Mouse (Mus musculus): ENCODE results near the gene Grsf1. TPM values are rescaled to one million over a fixed set of nuclear protein-coding genes. Genes with fewer than 3 reads are reported as not detected.

The Grsf1 gene
- polyA plus RNA-seq, 1 experiment from 2014 or later, result 68.2 TPM

GRCm38 (mm10) chr5:88649250-88650173 lies 26.5 kb downstream of the Grsf1 start:
- H3K4me1 ChIP-seq, result no peaks in the 10 kb centered on the region
- no peak overlapping the region for H3K4me2 ChIP-seq (replicated peaks)
- H3K9ac ChIP-seq, result no peak overlapping the region
- ATAC-seq (ENCODE audit: insufficient number of reproducible peaks, insufficient read depth, low FRiP score, low TSS enrichment), result no peak
- no peak overlapping the region for H3K4me3 ChIP-seq
- no peaks in the 10 kb centered on the region for H3K9me3 ChIP-seq
- peaks cover 57% of the 10 kb centered on the region for H3K36me3 ChIP-seq
- no peaks in the 10 kb centered on the region for H3K27me3 ChIP-seq
- 89% methylated on average over 17 of the region's 17 CpGs for WGBS
- H3K27ac ChIP-seq, result no peak overlapping the region

GRCm38 (mm10) chr5:88645405-88645804 lies 30.6 kb downstream of the Grsf1 start:
- Histone ChIP-seq H3K27me3 (no peaks in the 10 kb centered on the region), H3K4me1 (no peaks in the 10 kb centered on the region), H3K4me3 (no peak overlapping the region), H3K27ac (no peak overlapping the region), H3K9me3 (no peaks in the 10 kb centered on the region), H3K9ac (no peak overlapping the region), H3K4me2 (replicated peaks) (no peak overlapping the region), H3K36me3 (peaks cover 60% of the 10 kb centered on the region)
- ATAC-seq (ENCODE audit: insufficient number of reproducible peaks, insufficient read depth, low FRiP score, low TSS enrichment), result no peak
- 63% methylated on average over 5 of the region's 5 CpGs for WGBS

- no peaks in the 10 kb centered on the region for H3K9me3 ChIP-seq
- H3K36me3 ChIP-seq, result peaks cover 57% of the 10 kb centered on the region
- no peak overlapping the region for H3K4me2 ChIP-seq (replicated peaks)
- WGBS, result 90% methylated on average over 2 of the region's 2 CpGs
- no peak overlapping the region for H3K4me3 ChIP-seq
- H3K27me3 ChIP-seq, result no peaks in the 10 kb centered on the region
- no peak for ATAC-seq (ENCODE audit: insufficient number of reproducible peaks, insufficient read depth, low FRiP score, low TSS enrichment)
- H3K27ac ChIP-seq, result no peak overlapping the region
- no peaks in the 10 kb centered on the region for H3K4me1 ChIP-seq
- H3K9ac ChIP-seq, result no peak overlapping the region
Measured at GRCm38 (mm10) chr5:88644901-88645300, 31.1 kb downstream of the Grsf1 start.

GRCm38 (mm10) chr5:88643491-88643890 lies 32.5 kb downstream of the Grsf1 start:
- no peak for ATAC-seq (ENCODE audit: insufficient number of reproducible peaks, insufficient read depth, low FRiP score, low TSS enrichment)
- Histone ChIP-seq H3K27ac (no peak overlapping the region), H3K27me3 (no peaks in the 10 kb centered on the region), H3K36me3 (peaks cover 52% of the 10 kb centered on the region), H3K4me2 (replicated peaks) (no peak overlapping the region), H3K9me3 (no peaks in the 10 kb centered on the region), H3K9ac (no peak overlapping the region), H3K4me3 (no peak overlapping the region), H3K4me1 (no peaks in the 10 kb centered on the region)
- 93% methylated on average over 9 of the region's 9 CpGs for WGBS

DNA sequence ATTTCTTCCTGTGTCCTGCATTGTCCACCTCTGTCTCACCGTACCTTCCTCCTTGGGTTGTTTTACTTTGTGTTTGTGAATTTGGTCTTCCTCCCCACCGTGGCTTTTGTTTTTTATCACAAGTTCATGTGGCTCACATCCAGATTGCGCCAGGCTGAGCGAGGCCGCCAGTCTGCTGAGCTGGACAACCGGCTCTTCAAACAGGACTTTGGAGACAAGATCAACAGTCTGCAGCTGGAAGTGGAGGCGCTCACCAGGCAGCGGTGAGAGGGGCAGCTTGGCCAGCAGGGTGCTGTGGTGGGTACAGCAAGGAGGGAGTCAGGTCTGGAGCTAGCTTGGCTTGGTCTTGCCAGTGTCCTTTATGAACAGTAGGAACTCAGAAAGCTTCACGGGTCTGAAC lies 33.2 kb downstream of the Grsf1 start:
- no peak overlapping the region for H3K27ac ChIP-seq
- H3K9me3 ChIP-seq, result no peaks in the 10 kb centered on the region
- no peaks in the 10 kb centered on the region for H3K4me1 ChIP-seq
- H3K4me3 ChIP-seq, result no peak overlapping the region
- H3K27me3 ChIP-seq, result no peaks in the 10 kb centered on the region
- no peak overlapping the region for H3K4me2 ChIP-seq (replicated peaks)
- ATAC-seq (ENCODE audit: insufficient number of reproducible peaks, insufficient read depth, low FRiP score, low TSS enrichment), result no peak
- peaks cover 45% of the 10 kb centered on the region for H3K36me3 ChIP-seq
- H3K9ac ChIP-seq, result no peak overlapping the region
- WGBS, result 85% methylated on average over 9 of the region's 9 CpGs

DNA sequence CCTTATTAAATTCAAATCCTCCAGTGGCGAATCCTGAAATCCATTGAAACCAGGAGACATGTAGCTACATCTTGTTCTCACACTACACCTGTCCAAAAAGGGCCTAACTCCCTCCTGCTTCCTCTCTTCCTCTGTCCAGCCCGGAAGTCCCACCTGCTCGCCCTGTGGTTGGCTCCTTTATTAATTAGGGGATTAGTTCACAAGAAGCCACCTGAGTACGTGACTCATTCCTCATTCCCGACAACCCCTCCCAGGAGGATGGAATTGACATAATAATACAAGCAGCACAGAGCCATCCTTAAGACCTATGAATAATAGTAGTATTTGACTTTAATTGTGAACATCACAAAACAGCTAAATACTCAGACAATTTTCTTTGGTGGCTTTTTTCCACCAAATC lies 41.9 kb downstream of the Grsf1 start:
- ATAC-seq (ENCODE audit: insufficient number of reproducible peaks, insufficient read depth, low FRiP score, low TSS enrichment), result no peak
- no peaks in the 10 kb centered on the region for H3K4me1 ChIP-seq
- H3K4me2 ChIP-seq (replicated peaks), result no peak overlapping the region
- peaks cover 52% of the 10 kb centered on the region for H3K36me3 ChIP-seq
- 82% methylated on average over 5 of the region's 5 CpGs for WGBS
- H3K4me3 ChIP-seq, result no peak overlapping the region
- H3K27me3 ChIP-seq, result no peaks in the 10 kb centered on the region
- H3K9me3 ChIP-seq, result no peaks in the 10 kb centered on the region
- no peak overlapping the region for H3K9ac ChIP-seq
- no peak overlapping the region for H3K27ac ChIP-seq

- no peaks in the 10 kb centered on the region for H3K27me3 ChIP-seq
- no peak overlapping the region for H3K27ac ChIP-seq
- 61% methylated on average over 9 of the region's 9 CpGs for WGBS
- peaks cover 61% of the 10 kb centered on the region for H3K36me3 ChIP-seq
- no peaks in the 10 kb centered on the region for H3K4me1 ChIP-seq
- no peak overlapping the region for H3K4me3 ChIP-seq
- no peak for ATAC-seq (ENCODE audit: insufficient number of reproducible peaks, insufficient read depth, low FRiP score, low TSS enrichment)
- H3K9ac ChIP-seq, result no peak overlapping the region
- no peak overlapping the region for H3K4me2 ChIP-seq (replicated peaks)
- H3K9me3 ChIP-seq, result no peaks in the 10 kb centered on the region
Measured at GRCm38 (mm10) chr5:88632463-88632862, 43.5 kb downstream of the Grsf1 start.

DNA sequence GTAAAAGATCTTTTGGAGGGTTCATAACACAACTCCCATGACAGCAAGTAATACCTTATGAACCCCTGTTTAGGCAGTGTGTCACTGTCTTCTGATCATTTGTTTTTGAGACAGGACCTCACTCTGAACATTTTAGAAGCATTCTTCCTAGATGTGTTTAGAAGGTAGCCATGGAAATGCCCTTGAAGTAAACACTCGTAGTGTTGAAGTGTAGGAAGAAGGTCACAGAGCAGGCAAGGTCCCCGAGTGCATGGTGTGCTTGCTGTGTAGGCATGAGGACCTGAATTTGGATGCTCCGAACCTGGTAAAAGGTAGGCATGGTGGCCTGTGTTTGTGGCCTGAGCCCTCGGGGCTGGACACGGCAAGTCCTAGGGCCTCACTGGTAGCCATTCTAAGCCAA lies 44.4 kb downstream of the Grsf1 start:
- H3K27ac ChIP-seq, result no peak overlapping the region
- WGBS, result 92% methylated on average over 5 of the region's 5 CpGs
- peaks cover 52% of the 10 kb centered on the region for H3K36me3 ChIP-seq
- H3K27me3 ChIP-seq, result no peaks in the 10 kb centered on the region
- H3K9ac ChIP-seq, result no peak overlapping the region
- no peak overlapping the region for H3K4me3 ChIP-seq
- no peaks in the 10 kb centered on the region for H3K4me1 ChIP-seq
- no peak overlapping the region for H3K4me2 ChIP-seq (replicated peaks)
- no peaks in the 10 kb centered on the region for H3K9me3 ChIP-seq
- ATAC-seq (ENCODE audit: insufficient number of reproducible peaks, insufficient read depth, low FRiP score, low TSS enrichment), result no peak

DNA sequence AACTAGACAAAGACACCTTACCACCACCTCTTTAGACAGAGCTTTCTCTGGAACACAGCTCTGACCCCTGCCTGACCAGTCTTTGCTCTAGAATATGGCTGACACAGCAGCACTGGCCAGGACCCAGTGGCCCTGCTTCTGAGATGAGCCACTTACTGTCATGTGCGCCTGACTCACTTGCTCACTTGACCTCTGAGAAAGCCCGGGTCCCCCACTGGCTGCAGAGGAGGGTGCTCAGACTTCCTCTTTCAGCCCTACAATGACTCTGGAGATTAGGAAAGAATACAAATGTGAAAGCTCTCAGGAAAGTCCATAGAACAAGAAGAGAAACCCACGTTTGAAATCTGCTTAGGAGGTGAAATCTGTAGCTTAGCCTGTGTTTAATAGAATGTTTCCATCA lies 45.1 kb downstream of the Grsf1 start:
- 73% methylated on average over 3 of the region's 3 CpGs for WGBS
- Histone ChIP-seq H3K9me3 (no peaks in the 10 kb centered on the region), H3K36me3 (peaks cover 49% of the 10 kb centered on the region), H3K4me3 (no peak overlapping the region), H3K4me2 (replicated peaks) (no peak overlapping the region), H3K9ac (no peak overlapping the region), H3K27ac (no peak overlapping the region), H3K4me1 (no peaks in the 10 kb centered on the region), H3K27me3 (no peaks in the 10 kb centered on the region)
- ATAC-seq (ENCODE audit: insufficient number of reproducible peaks, insufficient read depth, low FRiP score, low TSS enrichment), result no peak

DNA sequence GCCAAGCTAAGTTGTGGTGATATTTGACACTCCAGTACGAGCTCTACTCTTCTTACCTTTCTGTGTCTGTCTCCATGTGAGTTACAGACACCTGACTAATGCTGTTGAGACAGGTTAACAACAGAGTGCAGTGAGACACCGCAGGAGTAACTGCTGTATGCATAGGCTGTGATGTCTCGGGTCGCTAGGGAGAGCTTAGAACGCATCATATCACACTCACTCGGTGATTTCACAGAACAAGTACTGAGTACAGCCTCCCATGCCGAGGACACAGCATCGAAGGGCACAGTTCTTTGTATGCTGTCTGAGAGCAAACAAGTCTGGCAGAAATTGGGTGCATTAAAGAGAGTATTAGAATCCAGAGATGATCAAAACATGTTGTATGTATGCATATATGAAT lies 46.0 kb downstream of the Grsf1 start:
- no peak overlapping the region for H3K27ac ChIP-seq
- H3K9me3 ChIP-seq, result no peaks in the 10 kb centered on the region
- ATAC-seq (ENCODE audit: insufficient number of reproducible peaks, insufficient read depth, low FRiP score, low TSS enrichment), result no peak
- no peak overlapping the region for H3K4me3 ChIP-seq
- peaks cover 42% of the 10 kb centered on the region for H3K36me3 ChIP-seq
- no peaks in the 10 kb centered on the region for H3K27me3 ChIP-seq
- H3K4me1 ChIP-seq, result no peaks in the 10 kb centered on the region
- no peak overlapping the region for H3K9ac ChIP-seq
- WGBS, result 88% methylated on average over 8 of the region's 8 CpGs
- no peak overlapping the region for H3K4me2 ChIP-seq (replicated peaks)

- Histone ChIP-seq H3K9ac (no peak overlapping the region), H3K4me1 (no peaks in the 10 kb centered on the region), H3K4me2 (replicated peaks) (no peak overlapping the region), H3K4me3 (no peak overlapping the region), H3K36me3 (peaks cover 35% of the 10 kb centered on the region; the same call in 1 of the 2 replicates), H3K27ac (no peak overlapping the region), H3K27me3 (no peaks in the 10 kb centered on the region), H3K9me3 (no peaks in the 10 kb centered on the region)
- ATAC-seq (ENCODE audit: insufficient number of reproducible peaks, insufficient read depth, low FRiP score, low TSS enrichment), result no peak
- 74% methylated on average over 11 of the region's 11 CpGs for WGBS
Measured at GRCm38 (mm10) chr5:88629125-88629524, 46.8 kb downstream of the Grsf1 start.

- H3K36me3 ChIP-seq, result peaks cover 31% of the 10 kb centered on the region
- H3K27ac ChIP-seq, result no peak overlapping the region
- H3K4me1 ChIP-seq, result no peaks in the 10 kb centered on the region
- H3K9me3 ChIP-seq, result no peaks in the 10 kb centered on the region
- no peak for ATAC-seq (ENCODE audit: insufficient number of reproducible peaks, insufficient read depth, low FRiP score, low TSS enrichment)
- H3K4me3 ChIP-seq, result no peak overlapping the region
- H3K4me2 ChIP-seq (replicated peaks), result no peak overlapping the region
- WGBS, result 90% methylated on average over 4 of the region's 4 CpGs
- H3K27me3 ChIP-seq, result no peaks in the 10 kb centered on the region
- H3K9ac ChIP-seq, result no peak overlapping the region
Measured at GRCm38 (mm10) chr5:88627545-88627944, 48.4 kb downstream of the Grsf1 start.

Data from embryonic facial prominence, embryonic 12.5 days (tissue).